Mouse (Mus musculus): ENCODE measurements around the gene Esp15.
"Not testable (repeated sequence)": the region's sequence is repeated elsewhere in the genome, so short reads cannot be mapped to it uniquely, and the experiment has no call there.

Esp15 gene

GRCm38 (mm10) chr17:39640654-39641053, at the start of gene Esp15:
Gene Esp15 (plus strand): TSS chr17:39640954.
- DNase-seq, result not testable (repeated sequence)

GRCm38 (mm10) chr17:39591550-39591949, 49.2 kb upstream of the Esp15 start:
- no peak for DNase-seq

All from cerebellum, adult 9-10 months (tissue).